Mouse (Mus musculus) retina, embryonic 14.5 days (tissue): Measurements from ENCODE around the gene Grid2ip.
A peak's percentile ranks its signal among the peaks of the same experiment; 100 is the strongest.
"Not testable (repeated sequence)": the region's sequence is repeated elsewhere in the genome, so short reads cannot be mapped to it uniquely, and the experiment has no call there.

Experiments
- DNase-seq: peaks from one replicate; pipeline ENCODE4 v3.0.0-alpha.2; 2015; ENCODE audit warnings: low spot score

Grid2ip gene

GRCm38 (mm10) chr5:143363678-143364615, 6.8 kb downstream of the Grid2ip start:
- peak; percentile 79 for DNase-seq

GRCm38 (mm10) chr5:143367931-143368330, 10.8 kb downstream of the Grid2ip start:
- DNase-seq, result no peak

GRCm38 (mm10) chr5:143369611-143370255, 12.6 kb downstream of the Grid2ip start:
- no peak for DNase-seq

- DNase-seq, result no peak
These were observed 13.4 kb downstream of the Grid2ip start for GRCm38 (mm10) chr5:143370416-143371145.

- no peak for DNase-seq
These were observed 14.0 kb downstream of the Grid2ip start for GRCm38 (mm10) chr5:143371146-143371510.

- peak; percentile 66 for DNase-seq
These were observed 15.7 kb downstream of the Grid2ip start for GRCm38 (mm10) chr5:143372818-143373217.

- DNase-seq, result peak; percentile 85
These were observed 18.1 kb downstream of the Grid2ip start for GRCm38 (mm10) chr5:143375242-143375641.

GRCm38 (mm10) chr5:143376156-143376555, 19.0 kb downstream of the Grid2ip start:
- no peak for DNase-seq

- DNase-seq, result peak; percentile 40
These were observed 29.9 kb downstream of the Grid2ip start for GRCm38 (mm10) chr5:143386797-143387621.

- DNase-seq, result no peak
These were observed 37.0 kb downstream of the Grid2ip start for GRCm38 (mm10) chr5:143394184-143394583.

- not testable (repeated sequence) for DNase-seq
These were observed 37.8 kb downstream of the Grid2ip start for GRCm38 (mm10) chr5:143394966-143395365.

GRCm38 (mm10) chr5:143395649-143396048, 38.5 kb downstream of the Grid2ip start:
- peak; percentile 46 for DNase-seq

GRCm38 (mm10) chr5:143400501-143400900, 43.4 kb downstream of the Grid2ip start:
- no peak for DNase-seq

- no peak for DNase-seq
These were observed 44.4 kb downstream of the Grid2ip start for GRCm38 (mm10) chr5:143401556-143401955.

GRCm38 (mm10) chr5:143403221-143404147, 46.3 kb downstream of the Grid2ip start, which contains the start of gene Kdelr2:
Kdelr2 (plus strand) TSS chr5:143403838.
- DNase-seq, result peak; percentile 95

GRCm38 (mm10) chr5:143404148-143404930, 47.2 kb downstream of the Grid2ip start:
- no peak for DNase-seq

- DNase-seq, result no peak
These were observed 48.1 kb downstream of the Grid2ip start for GRCm38 (mm10) chr5:143405200-143405599.

- DNase-seq, result no peak
These were observed 49.4 kb downstream of the Grid2ip start for GRCm38 (mm10) chr5:143406548-143406947.

- DNase-seq, result no peak
These were observed 52.1 kb downstream of the Grid2ip start for GRCm38 (mm10) chr5:143409239-143409638.
